Mouse (Mus musculus) kidney, adult 2 months (tissue): ENCODE results near the gene Ttc19. TPM values are rescaled to one million over a fixed set of nuclear protein-coding genes. Genes with fewer than 3 reads are reported as not detected.
"Not testable (repeated sequence)": the region's sequence is repeated elsewhere in the genome, so short reads cannot be mapped to it uniquely, and the experiment has no call there.

Source experiments
- DNase-seq: peaks from one replicate; pipeline ENCODE4 v3.0.0; 2021
- H3K27ac ChIP-seq: fragments of 200-500 bp; 2 replicates; pipeline ENCODE4 v1.5.1; 2012; ENCODE audit warnings: low read depth, low read length, control low read depth, inconsistent platforms; ENCODE audit not compliant: insufficient read depth
- H3K27me3 ChIP-seq: fragments of 200-500 bp; replicated peaks from 2 replicates; pipeline ENCODE4 v1.6.1; 2012; ENCODE audit warnings: mild to moderate bottlenecking, moderate library complexity, low read length, inconsistent platforms; ENCODE audit not compliant: control insufficient read depth, insufficient read depth
- H3K36me3 ChIP-seq: fragments of 200-500 bp; 2 replicates; pipeline ENCODE4 v1.6.1; 2012; ENCODE audit warnings: mild to moderate bottlenecking, moderate library complexity, low read length, inconsistent platforms; ENCODE audit not compliant: control insufficient read depth, insufficient read depth
- H3K4me1 ChIP-seq: fragments of 200-500 bp; 2 replicates; pipeline ENCODE4 v1.6.1; 2011; ENCODE audit warnings: low read length; ENCODE audit not compliant: control insufficient read depth, insufficient read depth
- H3K4me3 ChIP-seq: fragments of 200-500 bp; 2 replicates; pipeline ENCODE4 v1.5.1; 2011; ENCODE audit warnings: mild to moderate bottlenecking, low read depth, low read length, control low read depth; ENCODE audit not compliant: insufficient read depth
- CTCF ChIP-seq: fragments of 200-500 bp; conservative IDR thresholded peaks from 2 replicates; pipeline ENCODE4 v1.5.1; 2011; ENCODE audit warnings: low read depth, mild to moderate bottlenecking, control low read depth, low read length, moderate library complexity, mixed read lengths; ENCODE audit not compliant: insufficient read depth, insufficient read length
- POLR2A ChIP-seq: fragments of 200-500 bp; IDR thresholded peaks from one replicate; pipeline ENCODE4 v1.6.1; 2011; ENCODE audit warnings: low read depth, low read length, control low read depth
- WGBS: fragments of 180-500 bp; shearing (Covaris S2); methylation state at CpG from one replicate; pipeline ENCODE4 v1.1.7; 2018; 5-methylcytosine and 5-hydroxymethylcytosine counted together
- polyA plus RNA-seq: library from polyadenylated mRNA; depleted of rRNA; stranded (reverse); fragments of >200 nt; gene quantifications from 2 replicates; pipeline ENCODE4 v1.2.3, GENCODE M21; 2012; rRNA removed

The Ttc19 gene
- polyA plus RNA-seq, 1 experiment, result 10.1 TPM

- peaks cover 10% of the 10 kb centered on the region for H3K36me3 ChIP-seq
- H3K4me1 ChIP-seq, result no peaks in the 10 kb centered on the region
- no peaks in the 10 kb centered on the region for H3K27me3 ChIP-seq
- TF ChIP-seq CTCF (no peak), POLR2A (no peak)
- no peak overlapping the region for H3K27ac ChIP-seq
- no peak for DNase-seq
- H3K4me3 ChIP-seq, result no peak overlapping the region
Measured at GRCm38 (mm10) chr11:62369924-62370323, 88.7 kb downstream of the Ttc19 start.

- no peak overlapping the region for H3K4me3 ChIP-seq
- no peaks in the 10 kb centered on the region for H3K4me1 ChIP-seq
- H3K27me3 ChIP-seq, result no peaks in the 10 kb centered on the region
- TF ChIP-seq POLR2A, result no peak
- TF ChIP-seq CTCF, result no peak
- WGBS, result 94% methylated on average over 2 of the region's 2 CpGs
- H3K36me3 ChIP-seq, result peaks cover 7% of the 10 kb centered on the region
- no peak for DNase-seq
- H3K27ac ChIP-seq, result no peak overlapping the region
Measured at GRCm38 (mm10) chr11:62371776-62372175, 90.5 kb downstream of the Ttc19 start.

GRCm38 (mm10) chr11:62377202-62377851, 96.1 kb downstream of the Ttc19 start:
- not testable (repeated sequence) for H3K36me3 ChIP-seq

More at GRCm38 (mm10) chr11:62377202-62377851, 96.1 kb downstream of the Ttc19 start:
- WGBS, result 83% methylated on average over 6 of the region's 6 CpGs
- H3K4me3 ChIP-seq, H3K4me1 ChIP-seq, H3K27ac ChIP-seq, DNase-seq, H3K27me3 ChIP-seq: not testable (repeated sequence)

Other genes with a start within 250 kb of the Ttc19 start
- 5.4 and 7.6 TPM in 2 replicates for gene Adora2b, start 32.5 kb upstream of the Ttc19 start, polyA plus RNA-seq
- gene Zswim7, start 98 bp upstream of the Ttc19 start, polyA plus RNA-seq, result 33.1 and 38.5 TPM in 2 replicates
- gene Pigl, start 177.0 kb downstream of the Ttc19 start, polyA plus RNA-seq, result 7.1 and 8.7 TPM in 2 replicates
- 110 and 127 TPM in 2 replicates for gene Ncor1, start 177.1 kb downstream of the Ttc19 start, polyA plus RNA-seq